Mouse (Mus musculus) neural tube, embryonic 15.5 days (tissue): ENCODE results near the gene Ralgps2. TPM values are rescaled to one million over a fixed set of nuclear protein-coding genes. Genes with fewer than 3 reads are reported as not detected.

Source experiments
- ATAC-seq: fragments of 200-750 bp; cut with Nextera tagmentation; 2 replicates; pipeline ENCODE4 v1.8.0; 2017; ENCODE audit warnings: mild to moderate bottlenecking, moderate TSS enrichment, moderate library complexity; ENCODE audit not compliant: low FRiP score
- H3K27ac ChIP-seq: fragments of 300-500 bp; sonication (generic); replicated peaks from 2 replicates; pipeline ENCODE4 v1.5.1; 2015; ENCODE audit warnings: mild to moderate bottlenecking, inconsistent platforms
- H3K27me3 ChIP-seq: fragments of 300-500 bp; sonication (generic); replicated peaks from 2 replicates; pipeline ENCODE4 v1.6.1; 2015; ENCODE audit warnings: inconsistent platforms
- H3K36me3 ChIP-seq: fragments of 300-500 bp; sonication (generic); 2 replicates; pipeline ENCODE4 v1.6.1; 2015; ENCODE audit warnings: inconsistent platforms
- H3K4me1 ChIP-seq: fragments of 300-500 bp; sonication (generic); 2 replicates; pipeline ENCODE4 v1.6.1; 2015; ENCODE audit warnings: inconsistent platforms
- H3K4me2 ChIP-seq: fragments of 300-500 bp; sonication (generic); 2 replicates; pipeline ENCODE4 v1.6.1; 2015; ENCODE audit warnings: inconsistent platforms, mild to moderate bottlenecking, moderate library complexity
- H3K4me3 ChIP-seq: fragments of 300-500 bp; sonication (generic); replicated peaks from 2 replicates; pipeline ENCODE4 v1.5.1; 2015; ENCODE audit warnings: mild to moderate bottlenecking, inconsistent platforms
- H3K9ac ChIP-seq: fragments of 300-500 bp; sonication (generic); replicated peaks from 2 replicates; pipeline ENCODE4 v1.6.1; 2015; ENCODE audit warnings: mild to moderate bottlenecking, inconsistent platforms
- H3K9me3 ChIP-seq: fragments of 300-500 bp; sonication (generic); replicated peaks from 2 replicates; pipeline ENCODE4 v1.6.1; 2016; ENCODE audit warnings: inconsistent platforms
- WGBS: fragments of 180-500 bp; shearing (Covaris S2); methylation state at CpG from one replicate; pipeline ENCODE4 v1.1.7; 2015; ENCODE audit warnings: mixed read lengths; 5-methylcytosine and 5-hydroxymethylcytosine counted together
- polyA plus RNA-seq: library from polyadenylated mRNA; unstranded; fragments of >200 nt; fragmentation: Nextera tagmentation; extraction: Ambion mirVana; gene quantifications from 2 replicates; pipeline ENCODE4 v1.2.1, GENCODE M21; 2015

Ralgps2 gene
- polyA plus RNA-seq, 1 experiment from 2014 or later: 77.6 TPM

- H3K9ac ChIP-seq: no peak overlapping the region
- no peaks in the 10 kb centered on the region for H3K27me3 ChIP-seq
- H3K4me1 ChIP-seq: no peaks in the 10 kb centered on the region
- ATAC-seq: no peak
- H3K4me2 ChIP-seq: no peak overlapping the region
- H3K27ac ChIP-seq: no peak overlapping the region
- H3K36me3 ChIP-seq: no peaks in the 10 kb centered on the region
- no peak overlapping the region for H3K4me3 ChIP-seq
- no peaks in the 10 kb centered on the region for H3K9me3 ChIP-seq
- 89% methylated on average over 7 of the region's 7 CpGs for WGBS
Measured at GRCm38 (mm10) chr1:156971206-156971811, 31.9 kb upstream of the Ralgps2 start.

GRCm38 (mm10) chr1:156970641-156971040, 31.2 kb upstream of the Ralgps2 start:
- H3K9me3 ChIP-seq: no peaks in the 10 kb centered on the region
- H3K4me1 ChIP-seq: no peaks in the 10 kb centered on the region
- H3K27me3 ChIP-seq: no peaks in the 10 kb centered on the region
- H3K4me3 ChIP-seq: no peak overlapping the region
- H3K4me2 ChIP-seq: no peak overlapping the region
- no peak overlapping the region for H3K9ac ChIP-seq
- no peaks in the 10 kb centered on the region for H3K36me3 ChIP-seq
- WGBS: 72% methylated on average over 6 of the region's 6 CpGs
- no peak overlapping the region for H3K27ac ChIP-seq
- no peak for ATAC-seq

- WGBS: 75% methylated on average over 7 of the region's 7 CpGs
- Histone ChIP-seq H3K9ac (no peak overlapping the region), H3K27me3 (no peaks in the 10 kb centered on the region), H3K4me3 (no peak overlapping the region), H3K9me3 (no peaks in the 10 kb centered on the region), H3K27ac (no peak overlapping the region), H3K4me2 (no peak overlapping the region), H3K36me3 (no peaks in the 10 kb centered on the region), H3K4me1 (no peaks in the 10 kb centered on the region)
- no peak for ATAC-seq
Measured at GRCm38 (mm10) chr1:156968107-156968506, 28.7 kb upstream of the Ralgps2 start.

- H3K27ac ChIP-seq: no peak overlapping the region
- WGBS: 79% methylated on average over 4 of the region's 4 CpGs
- no peak for ATAC-seq
Measured at GRCm38 (mm10) chr1:156964586-156964932, 25.1 kb upstream of the Ralgps2 start.

GRCm38 (mm10) chr1:156963871-156964585, 24.6 kb upstream of the Ralgps2 start:
- no peak overlapping the region for H3K4me2 ChIP-seq
- H3K27ac ChIP-seq: no peak overlapping the region
- H3K9ac ChIP-seq: no peak overlapping the region
- H3K36me3 ChIP-seq: no peaks in the 10 kb centered on the region
- 28% methylated on average over 7 of the region's 7 CpGs for WGBS
- no peaks in the 10 kb centered on the region for H3K4me1 ChIP-seq
- no peaks in the 10 kb centered on the region for H3K27me3 ChIP-seq
- H3K4me3 ChIP-seq: no peak overlapping the region
- ATAC-seq: no peak
- H3K9me3 ChIP-seq: no peaks in the 10 kb centered on the region

More at GRCm38 (mm10) chr1:156964586-156964932, 25.1 kb upstream of the Ralgps2 start:
- H3K27me3 ChIP-seq: no peaks in the 10 kb centered on the region
- H3K4me1 ChIP-seq: no peaks in the 10 kb centered on the region
- H3K4me3 ChIP-seq: no peak overlapping the region
- no peaks in the 10 kb centered on the region for H3K36me3 ChIP-seq
- no peak overlapping the region for H3K9ac ChIP-seq
- no peak overlapping the region for H3K4me2 ChIP-seq
- no peaks in the 10 kb centered on the region for H3K9me3 ChIP-seq

- H3K4me1 ChIP-seq: no peaks in the 10 kb centered on the region
- 50% methylated on average over 8 of the region's 8 CpGs for WGBS
Measured at GRCm38 (mm10) chr1:156961481-156962265, 22.2 kb upstream of the Ralgps2 start.

GRCm38 (mm10) chr1:156959004-156959403, 19.6 kb upstream of the Ralgps2 start:
- 83% methylated on average over 5 of the region's 5 CpGs for WGBS
- ATAC-seq: no peak
- Histone ChIP-seq H3K4me1 (no peaks in the 10 kb centered on the region), H3K36me3 (no peaks in the 10 kb centered on the region), H3K9me3 (no peaks in the 10 kb centered on the region), H3K27me3 (no peaks in the 10 kb centered on the region), H3K9ac (no peak overlapping the region), H3K4me2 (no peak overlapping the region), H3K27ac (no peak overlapping the region), H3K4me3 (no peak overlapping the region)

More at GRCm38 (mm10) chr1:156961481-156962265, 22.2 kb upstream of the Ralgps2 start:
- no peak overlapping the region for H3K4me3 ChIP-seq
- H3K36me3 ChIP-seq: no peaks in the 10 kb centered on the region
- H3K27me3 ChIP-seq: no peaks in the 10 kb centered on the region
- H3K9me3 ChIP-seq: no peaks in the 10 kb centered on the region
- no peak for ATAC-seq
- no peak overlapping the region for H3K9ac ChIP-seq
- H3K27ac ChIP-seq: no peak overlapping the region
- no peak overlapping the region for H3K4me2 ChIP-seq

GRCm38 (mm10) chr1:156957360-156957759, 17.9 kb upstream of the Ralgps2 start:
- Histone ChIP-seq H3K4me1 (no peaks in the 10 kb centered on the region), H3K9me3 (no peaks in the 10 kb centered on the region), H3K9ac (no peak overlapping the region), H3K27ac (no peak overlapping the region), H3K36me3 (no peaks in the 10 kb centered on the region), H3K4me2 (no peak overlapping the region), H3K27me3 (no peaks in the 10 kb centered on the region), H3K4me3 (no peak overlapping the region)
- 85% methylated on average over 3 of the region's 3 CpGs for WGBS
- ATAC-seq: no peak

- WGBS: 70% methylated on average over 17 of the region's 17 CpGs
- H3K27ac ChIP-seq: no peak overlapping the region
- no peaks in the 10 kb centered on the region for H3K36me3 ChIP-seq
Measured at GRCm38 (mm10) chr1:156955926-156956760, 16.7 kb upstream of the Ralgps2 start.

GRCm38 (mm10) chr1:156954216-156954615, 14.8 kb upstream of the Ralgps2 start:
- Histone ChIP-seq H3K27me3 (no peaks in the 10 kb centered on the region), H3K4me2 (no peak overlapping the region), H3K27ac (no peak overlapping the region), H3K4me1 (no peaks in the 10 kb centered on the region), H3K4me3 (no peak overlapping the region), H3K36me3 (no peaks in the 10 kb centered on the region), H3K9me3 (no peaks in the 10 kb centered on the region), H3K9ac (no peak overlapping the region)
- no peak for ATAC-seq
- 98% methylated on average over 12 of the region's 12 CpGs for WGBS

More at GRCm38 (mm10) chr1:156955926-156956760, 16.7 kb upstream of the Ralgps2 start:
- Histone ChIP-seq H3K9me3 (no peaks in the 10 kb centered on the region), H3K4me2 (no peak overlapping the region), H3K9ac (no peak overlapping the region), H3K4me1 (no peaks in the 10 kb centered on the region), H3K4me3 (no peak overlapping the region), H3K27me3 (no peaks in the 10 kb centered on the region)
- ATAC-seq: no peak

- H3K4me3 ChIP-seq: no peak overlapping the region
- 0 out of 2 replicates have a peak, but pooled peaks cover 2% of the 10 kb centered on the region for H3K9me3 ChIP-seq
- 54% methylated on average over 5 of the region's 5 CpGs for WGBS
- H3K4me2 ChIP-seq: no peak overlapping the region
- no peak overlapping the region for H3K27ac ChIP-seq
- H3K27me3 ChIP-seq: no peaks in the 10 kb centered on the region
- ATAC-seq: no peak
- no peaks in the 10 kb centered on the region for H3K4me1 ChIP-seq
- no peak overlapping the region for H3K9ac ChIP-seq
- H3K36me3 ChIP-seq: no peaks in the 10 kb centered on the region
Measured at GRCm38 (mm10) chr1:156950354-156950753, 10.9 kb upstream of the Ralgps2 start.
